Mouse (Mus musculus): ENCODE measurements at regions not wholly inside any gene's neighbourhood (a gene's known extent, or its start where the extent isn't known, plus 50 kb on each side); places are given as distances from the start of the nearest gene placed in this dataset.

DNA sequence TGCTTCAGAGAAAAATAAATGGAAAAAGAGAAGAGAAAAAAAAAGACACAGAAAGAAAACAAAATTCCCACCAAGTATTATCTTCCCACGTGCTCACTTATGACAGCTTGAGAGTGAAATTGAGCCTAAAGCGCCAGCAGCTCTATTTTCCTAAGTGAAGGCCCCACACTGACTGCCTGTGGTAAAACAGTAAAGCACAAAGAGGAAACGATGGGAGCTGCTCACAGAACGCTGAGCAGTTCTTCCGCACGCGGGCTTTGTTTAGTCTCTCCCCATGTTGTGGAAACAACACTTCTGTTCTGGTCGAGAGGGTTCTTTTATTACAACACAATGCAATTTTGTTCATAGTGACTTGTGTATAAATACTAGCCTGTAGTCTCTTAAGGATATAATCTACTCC, 465.5 kb downstream of the Psat1 start:
- ATAC-seq (ENCODE audit: low FRiP score, low TSS enrichment) = no peak
- no peaks in the 10 kb centered on the region for H3K27me3 ChIP-seq (ENCODE audit: control insufficient read depth, insufficient read depth, low read length)
- WGBS = 42% methylated on average over 8 of the region's 8 CpGs

DNA sequence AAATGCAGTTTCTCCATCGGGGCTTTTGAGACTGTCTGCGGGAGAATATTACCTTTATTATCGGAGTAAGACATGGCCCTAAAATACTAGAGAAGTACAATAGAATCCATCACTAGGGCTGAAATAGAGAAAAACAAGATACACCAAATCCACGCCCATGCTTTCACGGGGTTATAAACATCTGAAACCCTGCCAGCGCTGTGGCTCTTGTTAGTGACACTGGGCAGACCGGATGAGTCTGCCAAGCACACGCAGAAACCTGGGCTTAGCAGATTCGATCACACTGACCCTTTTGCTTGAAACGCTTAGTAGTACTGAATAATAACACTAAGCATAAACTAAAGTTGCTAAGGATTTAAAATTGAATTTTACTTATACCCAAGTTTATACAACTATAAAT, 477.6 kb downstream of the Psat1 start:
- no peak for ATAC-seq (ENCODE audit: low FRiP score, low TSS enrichment)
- Histone ChIP-seq H3K4me2 (replicated peaks; ENCODE audit: low read depth, low read length) (no peak overlapping the region), H3K27ac (ENCODE audit: low read depth, low read length) (no peak overlapping the region), H3K4me3 (ENCODE audit: low read length) (no peak overlapping the region), H3K4me1 (ENCODE audit: control insufficient read depth, insufficient read depth, low read length) (no peaks in the 10 kb centered on the region), H3K27me3 (ENCODE audit: control insufficient read depth, insufficient read depth, low read length) (no peaks in the 10 kb centered on the region), H3K9ac (ENCODE audit: low read depth, low read length) (no peak overlapping the region), H3K36me3 (ENCODE audit: control insufficient read depth, insufficient read depth, low read length) (no peaks in the 10 kb centered on the region), H3K9me3 (ENCODE audit: control insufficient read depth, low read length) (no peaks in the 10 kb centered on the region)
- WGBS = 88% methylated on average over 10 of the region's 10 CpGs

More for the DNA sequence above, 465.5 kb downstream of the Psat1 start:
- Histone ChIP-seq H3K36me3 (ENCODE audit: control insufficient read depth, insufficient read depth, low read length) (no peaks in the 10 kb centered on the region), H3K4me2 (replicated peaks; ENCODE audit: low read depth, low read length) (no peak overlapping the region), H3K9ac (ENCODE audit: low read depth, low read length) (no peak overlapping the region), H3K4me1 (ENCODE audit: control insufficient read depth, insufficient read depth, low read length) (no peaks in the 10 kb centered on the region), H3K4me3 (ENCODE audit: low read length) (no peak overlapping the region), H3K27ac (ENCODE audit: low read depth, low read length) (no peak overlapping the region), H3K9me3 (ENCODE audit: control insufficient read depth, low read length) (no peaks in the 10 kb centered on the region)

DNA sequence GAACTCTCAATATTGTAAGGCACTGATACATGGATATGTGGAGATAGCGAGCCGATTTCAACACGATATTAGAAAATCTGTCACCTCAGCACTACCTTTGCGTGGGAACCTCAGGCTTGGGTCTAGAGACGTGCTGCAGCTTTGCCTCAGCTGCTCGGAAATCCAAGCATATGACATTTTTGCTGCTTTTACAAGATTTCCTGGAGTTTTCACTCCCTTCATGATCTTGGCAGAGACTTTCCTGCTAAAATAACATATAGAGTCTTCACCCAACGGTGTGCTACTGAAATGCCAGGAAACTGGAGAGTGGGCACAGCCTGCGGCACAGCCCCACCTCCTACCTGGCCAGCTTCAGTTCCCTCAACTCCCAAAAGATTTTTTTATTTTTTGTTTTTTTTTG, 480.4 kb downstream of the Psat1 start:
- H3K9me3 ChIP-seq (ENCODE audit: control insufficient read depth, low read length) = no peaks in the 10 kb centered on the region
- 86% methylated on average over 8 of the region's 8 CpGs for WGBS
- H3K27ac ChIP-seq (ENCODE audit: low read depth, low read length) = no peak overlapping the region
- no peak overlapping the region for H3K4me3 ChIP-seq (ENCODE audit: low read length)
- no peak overlapping the region for H3K9ac ChIP-seq (ENCODE audit: low read depth, low read length)
- no peak for ATAC-seq (ENCODE audit: low FRiP score, low TSS enrichment)
- H3K27me3 ChIP-seq (ENCODE audit: control insufficient read depth, insufficient read depth, low read length) = no peaks in the 10 kb centered on the region
- H3K4me1 ChIP-seq (ENCODE audit: control insufficient read depth, insufficient read depth, low read length) = no peaks in the 10 kb centered on the region
- H3K4me2 ChIP-seq (replicated peaks; ENCODE audit: low read depth, low read length) = no peak overlapping the region
- no peaks in the 10 kb centered on the region for H3K36me3 ChIP-seq (ENCODE audit: control insufficient read depth, insufficient read depth, low read length)

- no peaks in the 10 kb centered on the region for H3K27me3 ChIP-seq (ENCODE audit: control insufficient read depth, insufficient read depth, low read length)
- H3K9me3 ChIP-seq (ENCODE audit: control insufficient read depth, low read length) = no peaks in the 10 kb centered on the region
- no peak for ATAC-seq (ENCODE audit: low FRiP score, low TSS enrichment)
- no peak overlapping the region for H3K4me2 ChIP-seq (replicated peaks; ENCODE audit: low read depth, low read length)
- H3K9ac ChIP-seq (ENCODE audit: low read depth, low read length) = no peak overlapping the region
- no peak overlapping the region for H3K4me3 ChIP-seq (ENCODE audit: low read length)
- no peaks in the 10 kb centered on the region for H3K36me3 ChIP-seq (ENCODE audit: control insufficient read depth, insufficient read depth, low read length)
- no peak overlapping the region for H3K27ac ChIP-seq (ENCODE audit: low read depth, low read length)
- WGBS = 41% methylated on average over 9 of the region's 9 CpGs
- H3K4me1 ChIP-seq (ENCODE audit: control insufficient read depth, insufficient read depth, low read length) = no peaks in the 10 kb centered on the region
Measured at GRCm38 (mm10) chr19:15465063-15465760, 481.9 kb downstream of the Psat1 start.

DNA sequence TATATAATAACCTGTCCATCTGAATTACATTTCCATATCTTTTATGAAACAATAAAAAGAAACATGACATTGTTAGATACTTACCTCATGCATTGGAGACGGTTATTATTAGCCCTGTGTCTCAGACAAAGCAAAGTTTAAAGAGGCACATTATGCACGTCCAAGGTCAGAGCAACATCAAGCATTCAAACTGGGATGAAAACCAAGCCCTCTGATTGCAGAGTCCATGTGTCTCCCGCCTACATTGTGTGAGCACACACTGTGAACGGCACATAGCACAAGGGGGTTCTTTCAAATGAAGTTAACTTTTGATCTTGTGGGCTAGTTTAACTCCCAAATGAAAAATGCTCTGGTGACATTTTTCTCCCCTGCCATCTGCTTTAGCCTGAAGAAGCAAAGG, 489.3 kb downstream of the Psat1 start:
- Histone ChIP-seq H3K27me3 (ENCODE audit: control insufficient read depth, insufficient read depth, low read length) (no peaks in the 10 kb centered on the region), H3K9ac (ENCODE audit: low read depth, low read length) (no peak overlapping the region), H3K4me3 (ENCODE audit: low read length) (no peak overlapping the region), H3K36me3 (ENCODE audit: control insufficient read depth, insufficient read depth, low read length) (no peaks in the 10 kb centered on the region), H3K4me2 (replicated peaks; ENCODE audit: low read depth, low read length) (no peak overlapping the region), H3K9me3 (ENCODE audit: control insufficient read depth, low read length) (no peaks in the 10 kb centered on the region), H3K27ac (ENCODE audit: low read depth, low read length) (no peak overlapping the region), H3K4me1 (ENCODE audit: control insufficient read depth, insufficient read depth, low read length) (no peaks in the 10 kb centered on the region)
- 62% methylated on average over 4 of the region's 4 CpGs for WGBS
- no peak for ATAC-seq (ENCODE audit: low FRiP score, low TSS enrichment)

DNA sequence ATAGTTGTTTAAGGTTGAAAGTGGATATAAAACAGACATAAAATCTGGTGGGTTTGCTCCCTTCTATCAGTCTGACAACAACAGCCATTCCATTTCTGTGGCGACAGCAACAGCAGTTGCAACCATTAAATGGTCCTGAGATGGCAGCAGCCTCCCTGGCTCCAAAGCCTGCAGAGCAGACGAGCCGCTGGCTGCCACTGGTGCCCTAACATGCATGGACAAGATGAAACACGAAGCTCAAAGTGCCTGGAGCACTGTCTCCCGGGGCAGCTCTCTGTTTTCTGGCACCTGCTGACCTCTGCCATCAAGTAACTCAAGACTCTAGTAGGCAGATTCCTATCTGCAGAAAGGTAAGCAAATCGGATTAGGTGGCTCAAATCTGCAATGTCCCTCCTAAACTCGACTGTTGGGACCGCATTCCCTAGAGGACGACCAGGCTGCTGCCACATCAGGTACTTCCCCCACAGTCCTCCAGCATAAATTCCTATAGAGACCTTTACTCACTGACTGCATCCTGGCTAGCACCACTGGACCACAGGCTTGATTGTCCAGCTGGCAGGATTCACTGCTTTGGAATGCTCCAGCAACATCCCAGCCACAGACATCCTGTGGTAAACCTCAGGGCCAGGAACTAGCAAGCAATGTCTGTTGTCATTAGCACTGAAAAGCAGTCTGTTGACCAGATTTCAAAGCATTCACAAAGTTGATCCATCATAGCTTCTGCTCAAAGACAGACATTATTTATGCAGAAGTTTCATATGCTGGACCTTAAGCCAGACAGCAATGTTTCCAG, 490.0 kb downstream of the Psat1 start:
- no peaks in the 10 kb centered on the region for H3K9me3 ChIP-seq (ENCODE audit: control insufficient read depth, low read length)
- H3K27me3 ChIP-seq (ENCODE audit: control insufficient read depth, insufficient read depth, low read length) = no peaks in the 10 kb centered on the region
- H3K4me2 ChIP-seq (replicated peaks; ENCODE audit: low read depth, low read length) = no peak overlapping the region
- no peak overlapping the region for H3K9ac ChIP-seq (ENCODE audit: low read depth, low read length)
- H3K4me1 ChIP-seq (ENCODE audit: control insufficient read depth, insufficient read depth, low read length) = no peaks in the 10 kb centered on the region
- H3K4me3 ChIP-seq (ENCODE audit: low read length) = no peak overlapping the region
- H3K27ac ChIP-seq (ENCODE audit: low read depth, low read length) = no peak overlapping the region
- WGBS = 34% methylated on average over 9 of the region's 9 CpGs
- no peaks in the 10 kb centered on the region for H3K36me3 ChIP-seq (ENCODE audit: control insufficient read depth, insufficient read depth, low read length)
- no peak for ATAC-seq (ENCODE audit: low FRiP score, low TSS enrichment)

DNA sequence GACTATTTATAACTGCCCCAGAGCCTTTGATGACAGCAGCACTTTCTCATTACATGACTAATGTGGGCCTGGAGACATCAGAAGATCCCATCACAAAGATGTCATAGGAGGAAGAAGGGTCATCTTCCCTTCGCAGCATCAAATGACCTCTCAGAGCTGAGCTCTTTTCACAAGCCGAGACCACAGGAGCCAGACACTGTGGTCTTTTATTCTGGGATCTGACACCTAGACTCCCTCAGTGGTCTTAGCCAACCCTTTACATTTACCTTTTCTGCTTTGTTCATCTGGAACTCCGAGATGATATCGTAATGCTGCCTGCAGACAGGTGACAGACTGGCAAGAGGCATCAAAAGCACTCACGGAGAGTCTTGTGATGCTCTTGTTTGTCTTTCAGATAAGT, 498.1 kb downstream of the Psat1 start:
- no peak overlapping the region for H3K4me2 ChIP-seq (replicated peaks; ENCODE audit: low read depth, low read length)
- no peaks in the 10 kb centered on the region for H3K9me3 ChIP-seq (ENCODE audit: control insufficient read depth, low read length)
- H3K4me3 ChIP-seq (ENCODE audit: low read length) = no peak overlapping the region
- H3K4me1 ChIP-seq (ENCODE audit: control insufficient read depth, insufficient read depth, low read length) = no peaks in the 10 kb centered on the region
- no peak for ATAC-seq (ENCODE audit: low FRiP score, low TSS enrichment)
- no peaks in the 10 kb centered on the region for H3K27me3 ChIP-seq (ENCODE audit: control insufficient read depth, insufficient read depth, low read length)
- WGBS = 51% methylated on average over 5 of the region's 5 CpGs
- no peak overlapping the region for H3K9ac ChIP-seq (ENCODE audit: low read depth, low read length)
- no peaks in the 10 kb centered on the region for H3K36me3 ChIP-seq (ENCODE audit: control insufficient read depth, insufficient read depth, low read length)
- H3K27ac ChIP-seq (ENCODE audit: low read depth, low read length) = no peak overlapping the region

DNA sequence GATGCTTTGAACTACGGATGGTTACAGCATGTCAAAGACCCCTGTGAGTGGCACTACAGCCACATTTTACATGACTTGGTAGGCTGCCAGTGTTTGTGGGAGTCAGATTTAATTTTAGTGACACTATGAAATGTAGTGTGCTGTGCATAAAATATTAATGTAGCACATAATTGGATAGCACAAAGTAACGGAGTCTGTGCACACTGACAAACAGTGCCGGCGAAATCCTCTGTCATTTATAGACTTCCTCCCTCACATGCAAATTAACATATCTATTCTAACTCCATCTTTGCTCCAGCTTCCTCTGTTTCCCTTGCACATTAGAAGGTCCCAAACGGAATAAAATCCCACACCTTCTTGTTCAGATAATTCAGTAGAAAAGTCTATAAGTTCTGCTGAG, 515.3 kb downstream of the Psat1 start:
- Histone ChIP-seq H3K27me3 (ENCODE audit: control insufficient read depth, insufficient read depth, low read length) (no peaks in the 10 kb centered on the region), H3K36me3 (ENCODE audit: control insufficient read depth, insufficient read depth, low read length) (no peaks in the 10 kb centered on the region), H3K9ac (ENCODE audit: low read depth, low read length) (no peak overlapping the region), H3K4me3 (ENCODE audit: low read length) (no peak overlapping the region), H3K4me1 (ENCODE audit: control insufficient read depth, insufficient read depth, low read length) (no peaks in the 10 kb centered on the region), H3K9me3 (ENCODE audit: control insufficient read depth, low read length) (no peaks in the 10 kb centered on the region), H3K27ac (ENCODE audit: low read depth, low read length) (no peak overlapping the region), H3K4me2 (replicated peaks; ENCODE audit: low read depth, low read length) (no peak overlapping the region)
- no peak for ATAC-seq (ENCODE audit: low FRiP score, low TSS enrichment)
- 80% methylated on average over 5 of the region's 5 CpGs for WGBS

GRCm38 (mm10) chr19:15421311-15421710, 525.8 kb downstream of the Psat1 start:
- H3K4me1 ChIP-seq (ENCODE audit: control insufficient read depth, insufficient read depth, low read length) = no peaks in the 10 kb centered on the region
- WGBS = 42% methylated on average over 3 of the region's 3 CpGs
- H3K4me2 ChIP-seq (replicated peaks; ENCODE audit: low read depth, low read length) = no peak overlapping the region
- H3K9me3 ChIP-seq (ENCODE audit: control insufficient read depth, low read length) = no peaks in the 10 kb centered on the region
- no peak for ATAC-seq (ENCODE audit: low FRiP score, low TSS enrichment)
- H3K36me3 ChIP-seq (ENCODE audit: control insufficient read depth, insufficient read depth, low read length) = no peaks in the 10 kb centered on the region
- H3K27me3 ChIP-seq (ENCODE audit: control insufficient read depth, insufficient read depth, low read length) = no peaks in the 10 kb centered on the region
- H3K27ac ChIP-seq (ENCODE audit: low read depth, low read length) = no peak overlapping the region
- H3K9ac ChIP-seq (ENCODE audit: low read depth, low read length) = no peak overlapping the region
- no peak overlapping the region for H3K4me3 ChIP-seq (ENCODE audit: low read length)
